Mouse (Mus musculus) neural tube, embryonic 12.5 days (tissue): ENCODE results near the gene Lpp. TPM values are rescaled to one million over a fixed set of nuclear protein-coding genes. Genes with fewer than 3 reads are reported as not detected.

ENCODE experiments used
- ATAC-seq: fragments of 200-750 bp; cut with Nextera tagmentation; 2 replicates; pipeline ENCODE4 v1.8.0; 2017; ENCODE audit warnings: low read depth, mild to moderate bottlenecking, moderate TSS enrichment, moderate library complexity; ENCODE audit not compliant: low FRiP score
- H3K27ac ChIP-seq: fragments of 300-500 bp; sonication (generic); 2 replicates; pipeline ENCODE4 v1.5.1; 2016
- H3K27me3 ChIP-seq: fragments of 300-500 bp; sonication (generic); replicated peaks from 2 replicates; pipeline ENCODE4 v1.6.1; 2016; ENCODE audit warnings: mild to moderate bottlenecking
- H3K36me3 ChIP-seq: fragments of 300-500 bp; sonication (generic); 2 replicates; pipeline ENCODE4 v1.6.1; 2016; ENCODE audit warnings: mild to moderate bottlenecking
- H3K4me1 ChIP-seq: fragments of 300-500 bp; sonication (generic); 2 replicates; pipeline ENCODE4 v1.6.1; 2016
- H3K4me2 ChIP-seq: fragments of 300-500 bp; sonication (generic); replicated peaks from 2 replicates; pipeline ENCODE4 v1.6.1; 2016; ENCODE audit warnings: mild to moderate bottlenecking
- H3K4me3 ChIP-seq: fragments of 300-500 bp; sonication (generic); 2 replicates; pipeline ENCODE4 v1.5.1; 2016
- H3K9ac ChIP-seq: fragments of 300-500 bp; sonication (generic); 2 replicates; pipeline ENCODE4 v1.6.1; 2016; ENCODE audit warnings: mild to moderate bottlenecking
- H3K9me3 ChIP-seq: fragments of 300-500 bp; sonication (generic); 2 replicates; pipeline ENCODE4 v1.6.1; 2016; ENCODE audit warnings: mild to moderate bottlenecking
- WGBS: fragments of 180-500 bp; shearing (Covaris S2); methylation state at CpG from one replicate; pipeline ENCODE4 v1.1.7; 2016; 5-methylcytosine and 5-hydroxymethylcytosine counted together
- polyA plus RNA-seq: library from polyadenylated mRNA; unstranded; fragments of >200 nt; fragmentation: Nextera tagmentation; extraction: Ambion mirVana; gene quantifications from 2 replicates; pipeline ENCODE4 v1.2.1, GENCODE M21; 2016

Gene Lpp
- polyA plus RNA-seq, 1 experiment from 2014 or later, result 18.8 TPM

- H3K9me3 ChIP-seq, result no peaks in the 10 kb centered on the region
- WGBS, result 92% methylated on average over 11 of the region's 11 CpGs
- H3K27me3 ChIP-seq, result no peaks in the 10 kb centered on the region; the same call in 1 of the 2 replicates
- H3K27ac ChIP-seq, result no peak overlapping the region
- no peak overlapping the region for H3K4me3 ChIP-seq
- H3K4me2 ChIP-seq, result no peak overlapping the region
- no peak for ATAC-seq
- H3K4me1 ChIP-seq, result no peaks in the 10 kb centered on the region
- no peaks in the 10 kb centered on the region for H3K36me3 ChIP-seq
- no peak overlapping the region for H3K9ac ChIP-seq
Measured at GRCm38 (mm10) chr16:24514802-24515727, 121.8 kb downstream of the Lpp start.

- Histone ChIP-seq H3K9ac (no peak overlapping the region), H3K4me2 (no peak overlapping the region), H3K4me1 (no peaks in the 10 kb centered on the region), H3K9me3 (no peaks in the 10 kb centered on the region), H3K27me3 (no peaks in the 10 kb centered on the region; the same call in 1 of the 2 replicates), H3K4me3 (no peak overlapping the region), H3K27ac (no peak overlapping the region), H3K36me3 (no peaks in the 10 kb centered on the region)
- 86% methylated on average over 3 of the region's 3 CpGs for WGBS
- no peak for ATAC-seq
Measured at GRCm38 (mm10) chr16:24516993-24517392, 123.7 kb downstream of the Lpp start.

- no peaks in the 10 kb centered on the region; the same call in 1 of the 2 replicates for H3K27me3 ChIP-seq
- 67% methylated on average over 9 of the region's 9 CpGs for WGBS
- H3K9ac ChIP-seq, result no peak overlapping the region
- no peak overlapping the region for H3K4me3 ChIP-seq
- H3K27ac ChIP-seq, result no peak overlapping the region
- ATAC-seq, result no peak
- no peaks in the 10 kb centered on the region for H3K9me3 ChIP-seq
- no peaks in the 10 kb centered on the region for H3K36me3 ChIP-seq
- no peak overlapping the region for H3K4me2 ChIP-seq
- H3K4me1 ChIP-seq, result no peaks in the 10 kb centered on the region
Measured at GRCm38 (mm10) chr16:24517501-24518042, 124.3 kb downstream of the Lpp start.

- ATAC-seq, result no peak
- no peak overlapping the region for H3K27ac ChIP-seq
- WGBS, result 81% methylated on average over 7 of the region's 7 CpGs
- H3K27me3 ChIP-seq, result no peaks in the 10 kb centered on the region; the same call in 1 of the 2 replicates
- no peaks in the 10 kb centered on the region for H3K9me3 ChIP-seq
- H3K4me2 ChIP-seq, result no peak overlapping the region
- no peak overlapping the region for H3K9ac ChIP-seq
- no peaks in the 10 kb centered on the region for H3K4me1 ChIP-seq
- H3K36me3 ChIP-seq, result no peaks in the 10 kb centered on the region
- H3K4me3 ChIP-seq, result no peak overlapping the region
Measured at GRCm38 (mm10) chr16:24518785-24519184, 125.5 kb downstream of the Lpp start.

- WGBS, result 94% methylated on average over 7 of the region's 7 CpGs
- ATAC-seq, result no peak
Measured at GRCm38 (mm10) chr16:24527219-24527618, 133.9 kb downstream of the Lpp start.

GRCm38 (mm10) chr16:24531681-24532080 lies 138.4 kb downstream of the Lpp start:
- Histone ChIP-seq H3K4me1 (no peaks in the 10 kb centered on the region), H3K4me3 (no peak overlapping the region), H3K9ac (no peak overlapping the region), H3K27me3 (no peaks in the 10 kb centered on the region), H3K9me3 (no peaks in the 10 kb centered on the region), H3K27ac (no peak overlapping the region), H3K36me3 (no peaks in the 10 kb centered on the region), H3K4me2 (no peak overlapping the region)
- ATAC-seq, result no peak
- 85% methylated on average over 2 of the region's 2 CpGs for WGBS

More at GRCm38 (mm10) chr16:24527219-24527618, 133.9 kb downstream of the Lpp start:
- H3K9ac ChIP-seq, result no peak overlapping the region
- no peaks in the 10 kb centered on the region for H3K36me3 ChIP-seq
- H3K27ac ChIP-seq, result no peak overlapping the region
- no peaks in the 10 kb centered on the region for H3K4me1 ChIP-seq
- H3K27me3 ChIP-seq, result no peaks in the 10 kb centered on the region
- H3K9me3 ChIP-seq, result no peaks in the 10 kb centered on the region
- H3K4me2 ChIP-seq, result no peak overlapping the region
- no peak overlapping the region for H3K4me3 ChIP-seq

GRCm38 (mm10) chr16:24535221-24535620 lies 141.9 kb downstream of the Lpp start:
- no peaks in the 10 kb centered on the region for H3K4me1 ChIP-seq
- 88% methylated on average over 6 of the region's 6 CpGs for WGBS
- no peaks in the 10 kb centered on the region for H3K27me3 ChIP-seq
- H3K36me3 ChIP-seq, result no peaks in the 10 kb centered on the region
- no peak overlapping the region for H3K4me3 ChIP-seq
- H3K27ac ChIP-seq, result no peak overlapping the region
- ATAC-seq, result no peak
- no peak overlapping the region for H3K4me2 ChIP-seq
- H3K9me3 ChIP-seq, result no peaks in the 10 kb centered on the region
- H3K9ac ChIP-seq, result no peak overlapping the region

GRCm38 (mm10) chr16:24536261-24536660 lies 143.0 kb downstream of the Lpp start:
- H3K36me3 ChIP-seq, result no peaks in the 10 kb centered on the region
- WGBS, result 66% methylated on average over 7 of the region's 7 CpGs
- no peaks in the 10 kb centered on the region for H3K27me3 ChIP-seq
- H3K4me2 ChIP-seq, result no peak overlapping the region
- ATAC-seq, result no peak
- H3K4me3 ChIP-seq, result no peak overlapping the region
- no peaks in the 10 kb centered on the region for H3K9me3 ChIP-seq
- H3K4me1 ChIP-seq, result no peaks in the 10 kb centered on the region
- H3K27ac ChIP-seq, result no peak overlapping the region
- no peak overlapping the region for H3K9ac ChIP-seq

GRCm38 (mm10) chr16:24539003-24539402 lies 145.7 kb downstream of the Lpp start:
- Histone ChIP-seq H3K9me3 (no peaks in the 10 kb centered on the region), H3K9ac (no peak overlapping the region), H3K36me3 (no peaks in the 10 kb centered on the region), H3K4me3 (no peak overlapping the region), H3K4me1 (no peaks in the 10 kb centered on the region), H3K27ac (no peak overlapping the region), H3K27me3 (no peaks in the 10 kb centered on the region), H3K4me2 (no peak overlapping the region)
- 86% methylated on average over 4 of the region's 4 CpGs for WGBS
- ATAC-seq, result no peak

GRCm38 (mm10) chr16:24542864-24543263 lies 149.6 kb downstream of the Lpp start:
- Histone ChIP-seq H3K4me2 (no peak overlapping the region), H3K27ac (no peak overlapping the region), H3K4me1 (no peaks in the 10 kb centered on the region), H3K36me3 (no peaks in the 10 kb centered on the region), H3K9ac (no peak overlapping the region), H3K4me3 (no peak overlapping the region), H3K9me3 (no peaks in the 10 kb centered on the region), H3K27me3 (no peaks in the 10 kb centered on the region)
- ATAC-seq, result no peak
- WGBS, result 93% methylated on average over 7 of the region's 7 CpGs

- Histone ChIP-seq H3K9me3 (no peaks in the 10 kb centered on the region), H3K4me1 (no peaks in the 10 kb centered on the region), H3K36me3 (no peaks in the 10 kb centered on the region), H3K4me2 (no peak overlapping the region), H3K9ac (no peak overlapping the region), H3K4me3 (no peak overlapping the region), H3K27ac (no peak overlapping the region), H3K27me3 (no peaks in the 10 kb centered on the region)
- 89% methylated on average over 5 of the region's 5 CpGs for WGBS
- ATAC-seq, result no peak
Measured at GRCm38 (mm10) chr16:24545366-24545765, 152.1 kb downstream of the Lpp start.

GRCm38 (mm10) chr16:24558458-24558857 lies 165.2 kb downstream of the Lpp start:
- ATAC-seq, result no peak

More at GRCm38 (mm10) chr16:24558458-24558857, 165.2 kb downstream of the Lpp start:
- Histone ChIP-seq H3K27me3 (no peaks in the 10 kb centered on the region), H3K27ac (no peak overlapping the region), H3K9ac (no peak overlapping the region), H3K36me3 (no peaks in the 10 kb centered on the region), H3K4me1 (no peaks in the 10 kb centered on the region), H3K4me3 (no peak overlapping the region), H3K4me2 (no peak overlapping the region), H3K9me3 (no peaks in the 10 kb centered on the region)
- WGBS, result 91% methylated on average over 4 of the region's 4 CpGs
